Mouse (Mus musculus): ENCODE data around the gene Hps5. TPM values are rescaled to one million over a fixed set of nuclear protein-coding genes. Genes with fewer than 3 reads are reported as not detected.
"Not testable (repeated sequence)": the region's sequence is repeated elsewhere in the genome, so short reads cannot be mapped to it uniquely, and the experiment has no call there.

The Hps5 gene
- 10 to 100 TPM; 11.6 TPM for total RNA-seq (2021)

- DNase-seq, result peak; percentile 97 to 99
- intact Hi-C loops (cut with DNase I), result loop anchor here (5.0 kb wide), 3 partner anchors 52 to 217 kb away; no protein-coding TSS in a partner anchor
Measured at GRCm38 (mm10) chr7:46795287-46796205, at the start of gene Hps5, which contains the start of gene Gtf2h1. TSS of gene Hps5 (minus strand) at chr7:46796064. TSS of gene Gtf2h1 (plus strand) at chr7:46796103.

- DNase-seq, result peak; percentile 95 to 96
- intact Hi-C loops (cut with DNase I), result loop anchor here (5.0 kb wide), 1 partner anchor 48 kb away; the partner anchor contains the start of genes Gtf2h1 and Hps5
Measured at GRCm38 (mm10) chr7:46845211-46845977, 49.5 kb upstream of the Hps5 start.

- intact Hi-C loops (cut with DNase I), result no loop called here
- DNase-seq, result no peak
Measured at GRCm38 (mm10) chr7:46843576-46843975, 47.7 kb upstream of the Hps5 start.

- intact Hi-C loops (cut with DNase I), result no loop called here
- DNase-seq, result no peak
Measured at GRCm38 (mm10) chr7:46842278-46842677, 46.4 kb upstream of the Hps5 start.

- DNase-seq, result no peak
- intact Hi-C loops (cut with DNase I), result no loop called here
Measured at GRCm38 (mm10) chr7:46840787-46841525, 45.1 kb upstream of the Hps5 start, which contains the start of gene Ldha. TSS of gene Ldha (plus strand) at chr7:46841475.

- intact Hi-C loops (cut with DNase I), result no loop called here
- no peak for DNase-seq
Measured at GRCm38 (mm10) chr7:46840326-46840725, 44.5 kb upstream of the Hps5 start.

GRCm38 (mm10) chr7:46839861-46840260, 44.0 kb upstream of the Hps5 start:
- DNase-seq, result no peak
- intact Hi-C loops (cut with DNase I), result no loop called here

- DNase-seq, result peak; percentile 24 to 31
- intact Hi-C loops (cut with DNase I), result no loop called here
Measured at GRCm38 (mm10) chr7:46839446-46839845, 43.6 kb upstream of the Hps5 start.

GRCm38 (mm10) chr7:46838891-46839302, 43.0 kb upstream of the Hps5 start:
- intact Hi-C loops (cut with DNase I), result no loop called here
- DNase-seq, result peak; percentile 80 to 81

GRCm38 (mm10) chr7:46838104-46838671, 42.3 kb upstream of the Hps5 start:
- peak; percentile 64 to 65 for DNase-seq
- intact Hi-C loops (cut with DNase I), result no loop called here

GRCm38 (mm10) chr7:46837073-46837472, 41.2 kb upstream of the Hps5 start:
- intact Hi-C loops (cut with DNase I), result no loop called here
- no peak for DNase-seq

GRCm38 (mm10) chr7:46836357-46836756, 40.5 kb upstream of the Hps5 start:
- intact Hi-C loops (cut with DNase I), result no loop called here
- DNase-seq, result no peak

GRCm38 (mm10) chr7:46834994-46835610, 39.2 kb upstream of the Hps5 start:
- intact Hi-C loops (cut with DNase I), result no loop called here
- no peak for DNase-seq

- intact Hi-C loops (cut with DNase I), result no loop called here
- no peak for DNase-seq
Measured at GRCm38 (mm10) chr7:46833670-46834255, 37.9 kb upstream of the Hps5 start.

- peak; percentile 41 to 51 for DNase-seq
- intact Hi-C loops (cut with DNase I), result no loop called here
Measured at GRCm38 (mm10) chr7:46833266-46833665, 37.4 kb upstream of the Hps5 start.

- intact Hi-C loops (cut with DNase I); DNase-seq: not testable (repeated sequence)
Measured at GRCm38 (mm10) chr7:46832112-46832810, 36.4 kb upstream of the Hps5 start.

GRCm38 (mm10) chr7:46831693-46832092, 35.8 kb upstream of the Hps5 start:
- intact Hi-C loops (cut with DNase I), result no loop called here
- DNase-seq, result no peak

GRCm38 (mm10) chr7:46830799-46831590, 35.1 kb upstream of the Hps5 start:
- intact Hi-C loops (cut with DNase I), result no loop called here

More at GRCm38 (mm10) chr7:46830799-46831590, 35.1 kb upstream of the Hps5 start:
- peak; percentile 40 to 53 for DNase-seq

All from heart, postnatal 10 days (tissue).